Mouse (Mus musculus): ENCODE measurements around the gene Zar1l.

DNA sequence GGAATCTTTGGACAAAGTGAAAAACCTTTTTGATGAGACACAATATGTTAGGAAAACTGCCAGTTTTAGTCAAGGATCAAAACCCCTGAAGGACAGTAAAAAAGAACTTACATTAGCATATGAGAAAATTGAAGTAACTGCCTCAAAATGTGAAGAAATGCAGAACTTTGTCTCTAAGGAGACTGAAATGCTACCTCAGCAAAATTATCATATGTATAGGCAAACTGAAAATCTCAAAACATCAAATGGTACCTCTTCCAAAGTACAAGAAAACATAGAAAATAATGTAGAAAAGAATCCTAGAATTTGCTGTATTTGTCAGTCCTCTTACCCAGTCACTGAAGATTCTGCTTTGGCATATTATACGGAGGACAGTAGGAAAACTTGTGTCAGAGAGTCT, 23.3 kb upstream of the Zar1l start:
- no peak for TF ChIP-seq CTCF (IDR thresholded peaks at IDR 0.05; ENCODE audit: low read depth, low read length)
- no peak for TF ChIP-seq POLR2A (IDR thresholded peaks at IDR 0.05; ENCODE audit: extremely low read depth, insufficient read depth, low read length)

Measured in liver, adult 2 months (tissue).